Mouse (Mus musculus): ENCODE data around the gene Dclre1c. TPM values are rescaled to one million over a fixed set of nuclear protein-coding genes. Genes with fewer than 3 reads are reported as not detected.

Gene Dclre1c
- polyA plus RNA-seq, 1 experiment from 2014 or later, result 2.8 TPM

DNA sequence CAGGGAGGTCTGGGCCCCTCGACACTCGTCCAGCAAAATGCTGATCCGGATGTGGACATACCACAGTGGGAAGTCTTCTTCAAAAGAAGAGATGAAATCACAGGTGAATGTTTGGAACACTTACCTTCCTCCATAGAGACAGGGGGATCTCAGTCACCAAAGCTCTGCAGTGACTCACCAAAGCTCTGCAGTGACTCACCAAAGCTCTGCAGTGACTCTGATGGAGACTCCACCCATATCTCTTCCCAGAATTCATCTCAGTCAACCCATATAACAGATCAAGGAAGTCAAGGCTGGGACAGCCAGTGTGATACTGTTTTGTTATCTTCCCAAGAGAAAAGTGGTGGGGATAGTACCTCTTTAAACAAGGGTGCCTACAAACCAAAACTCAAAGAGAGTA is 29.2 kb downstream of the Dclre1c start:
- no peak overlapping the region for H3K4me2 ChIP-seq (replicated peaks; ENCODE audit: low read depth)
- no peaks in the 10 kb centered on the region for H3K9me3 ChIP-seq (ENCODE audit: control insufficient read depth, low read length)
- no peak overlapping the region for H3K27ac ChIP-seq (replicated peaks)
- no peaks in the 10 kb centered on the region for H3K27me3 ChIP-seq (ENCODE audit: control insufficient read depth, insufficient read depth, low read length)
- no peaks in the 10 kb centered on the region for H3K4me1 ChIP-seq (replicated peaks; ENCODE audit: control insufficient read depth, insufficient read depth)
- no peak for TF ChIP-seq CTCF (IDR thresholded peaks at IDR 0.05; ENCODE audit: low read depth)
- TF ChIP-seq EP300 (optimal IDR thresholded peaks at IDR 0.05), result no peak
- no peak overlapping the region for H3K9ac ChIP-seq (ENCODE audit: low read length)
- 0 out of 2 replicates have a peak, but pooled peaks cover 6% of the 10 kb centered on the region for H3K36me3 ChIP-seq (ENCODE audit: control insufficient read depth, insufficient read depth, low read length)
- ATAC-seq (ENCODE audit: low FRiP score, low TSS enrichment), result no peak
- DNase-seq (ENCODE audit: low spot score), result no peak
- no peak overlapping the region for H3K4me3 ChIP-seq (ENCODE audit: low read depth, low read length)
- 83% methylated on average over 3 of the region's 3 CpGs for WGBS

- WGBS, result 85% methylated on average over 4 of the region's 4 CpGs
- 0 out of 2 replicates have a peak, but pooled peaks cover 6% of the 10 kb centered on the region for H3K36me3 ChIP-seq (ENCODE audit: control insufficient read depth, insufficient read depth, low read length)
- TF ChIP-seq CTCF (IDR thresholded peaks at IDR 0.05; ENCODE audit: low read depth) (peak; percentile 28; the same call in 1 of the 2 replicates), EP300 (optimal IDR thresholded peaks at IDR 0.05) (no peak)
- no peaks in the 10 kb centered on the region for H3K9me3 ChIP-seq (ENCODE audit: control insufficient read depth, low read length)
- no peak overlapping the region for H3K4me2 ChIP-seq (replicated peaks; ENCODE audit: low read depth)
- ATAC-seq (ENCODE audit: low FRiP score, low TSS enrichment) (no peak), DNase-seq (ENCODE audit: low spot score) (no peak)
- H3K4me1 ChIP-seq (replicated peaks; ENCODE audit: control insufficient read depth, insufficient read depth), result no peaks in the 10 kb centered on the region
- H3K27me3 ChIP-seq (ENCODE audit: control insufficient read depth, insufficient read depth, low read length), result no peaks in the 10 kb centered on the region
- no peak overlapping the region for H3K4me3 ChIP-seq (ENCODE audit: low read depth, low read length)
- H3K27ac ChIP-seq (replicated peaks), result no peak overlapping the region
- H3K9ac ChIP-seq (ENCODE audit: low read length), result no peak overlapping the region
These were observed 32.7 kb downstream of the Dclre1c start for GRCm38 (mm10) chr2:3456590-3456989.

DNA sequence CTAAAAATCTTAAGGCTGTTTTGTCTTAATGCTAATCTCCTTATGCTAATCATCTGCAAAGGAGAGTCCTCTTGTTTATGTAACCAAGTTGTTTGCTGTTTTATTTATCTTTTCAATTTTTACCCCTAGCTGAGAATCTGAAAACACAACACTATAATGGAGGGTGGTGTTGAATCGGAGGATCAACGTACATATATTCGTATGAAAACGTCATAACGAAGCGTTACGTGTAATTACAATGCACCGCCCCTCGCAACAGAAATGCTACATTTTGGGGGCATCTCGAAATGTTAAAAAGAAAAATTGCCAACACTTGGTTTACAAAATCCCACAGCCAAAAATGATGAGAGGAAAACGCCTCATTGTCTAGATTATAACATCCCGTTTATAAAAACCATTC is 50.0 kb downstream of the Dclre1c start:
- no peaks in the 10 kb centered on the region for H3K9me3 ChIP-seq (ENCODE audit: control insufficient read depth, low read length)
- no peaks in the 10 kb centered on the region for H3K36me3 ChIP-seq (ENCODE audit: control insufficient read depth, insufficient read depth, low read length)
- no peak for TF ChIP-seq EP300 (optimal IDR thresholded peaks at IDR 0.05)
- no peak for TF ChIP-seq CTCF (IDR thresholded peaks at IDR 0.05; ENCODE audit: low read depth)
- H3K9ac ChIP-seq (ENCODE audit: low read length), result no peak overlapping the region
- peak overlapping the region; percentile 95 for H3K4me2 ChIP-seq (replicated peaks; ENCODE audit: low read depth)
- WGBS, result under 1% methylated on average over 12 of the region's 12 CpGs
- DNase-seq (ENCODE audit: low spot score) (no peak), ATAC-seq (ENCODE audit: low FRiP score, low TSS enrichment) (no peak)
- H3K4me1 ChIP-seq (replicated peaks; ENCODE audit: control insufficient read depth, insufficient read depth), result no peaks in the 10 kb centered on the region
- peak overlapping the region; percentile 95 for H3K4me3 ChIP-seq (ENCODE audit: low read depth, low read length)
- no peak overlapping the region for H3K27ac ChIP-seq (replicated peaks)
- H3K27me3 ChIP-seq (ENCODE audit: control insufficient read depth, insufficient read depth, low read length), result no peaks in the 10 kb centered on the region

GRCm38 (mm10) chr2:3474361-3474805 is 50.5 kb downstream of the Dclre1c start:
- ATAC-seq (ENCODE audit: low FRiP score, low TSS enrichment), result peak; percentile 70
- H3K4me3 ChIP-seq (ENCODE audit: low read depth, low read length), result peak overlapping the region; percentile 95
- peak overlapping the region; percentile 74 for H3K27ac ChIP-seq (replicated peaks)
- no peaks in the 10 kb centered on the region for H3K36me3 ChIP-seq (ENCODE audit: control insufficient read depth, insufficient read depth, low read length)
- no peaks in the 10 kb centered on the region for H3K9me3 ChIP-seq (ENCODE audit: control insufficient read depth, low read length)
- H3K4me1 ChIP-seq (replicated peaks; ENCODE audit: control insufficient read depth, insufficient read depth), result no peaks in the 10 kb centered on the region
- H3K4me2 ChIP-seq (replicated peaks; ENCODE audit: low read depth), result peak overlapping the region; percentile 95
- H3K27me3 ChIP-seq (ENCODE audit: control insufficient read depth, insufficient read depth, low read length), result no peaks in the 10 kb centered on the region
- TF ChIP-seq EP300 (optimal IDR thresholded peaks at IDR 0.05) (no peak), CTCF (IDR thresholded peaks at IDR 0.05; ENCODE audit: low read depth) (no peak)
- under 1% methylated on average over 46 of the region's 46 CpGs for WGBS
- DNase-seq (ENCODE audit: low spot score), result peak; percentile 74
- peak overlapping the region; percentile 69 for H3K9ac ChIP-seq (ENCODE audit: low read length)

DNA sequence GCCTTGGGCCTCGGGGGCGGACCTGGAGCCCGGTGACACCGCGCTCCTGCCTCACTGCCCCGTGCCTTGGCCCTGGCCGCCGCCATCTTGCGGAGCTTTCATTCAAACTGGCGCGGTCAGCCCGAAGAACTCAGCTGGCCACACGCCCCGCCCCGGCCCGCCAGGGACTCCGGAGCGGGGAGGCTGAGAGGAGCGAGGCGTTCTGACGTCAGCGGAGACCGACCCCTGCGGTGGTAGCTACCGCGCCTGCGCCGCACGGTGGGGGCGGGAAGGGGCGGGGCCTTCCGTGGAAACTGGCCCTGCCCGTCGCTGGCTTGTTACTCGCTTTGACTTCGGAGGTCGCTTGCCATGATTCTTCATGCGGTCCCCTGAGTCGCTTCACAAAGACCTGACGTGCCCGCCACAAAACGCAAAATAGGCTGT is 50.9 kb downstream of the Dclre1c start, which contains the start of gene Suv39h2:
TSS of gene Suv39h2 (minus strand) at position 171 of the 423 bp plus-strand sequence.
- WGBS, result under 1% methylated on average over 42 of the region's 42 CpGs
- Histone ChIP-seq H3K36me3 (ENCODE audit: control insufficient read depth, insufficient read depth, low read length) (no peaks in the 10 kb centered on the region), H3K27me3 (ENCODE audit: control insufficient read depth, insufficient read depth, low read length) (no peaks in the 10 kb centered on the region), H3K27ac (replicated peaks) (peak within 1 kb of the TSS; percentile 74), H3K9ac (ENCODE audit: low read length) (peak within 1 kb of the TSS; percentile 69), H3K4me1 (replicated peaks; ENCODE audit: control insufficient read depth, insufficient read depth) (no peaks in the 10 kb centered on the region), H3K9me3 (ENCODE audit: control insufficient read depth, low read length) (no peaks in the 10 kb centered on the region), H3K4me2 (replicated peaks; ENCODE audit: low read depth) (peak within 1 kb of the TSS; percentile 95), H3K4me3 (ENCODE audit: low read depth, low read length) (peak within 1 kb of the TSS; percentile 95)
- ATAC-seq (ENCODE audit: low FRiP score, low TSS enrichment) (peak; percentile 99), DNase-seq (ENCODE audit: low spot score) (peak; percentile 98)
- TF ChIP-seq CTCF (IDR thresholded peaks at IDR 0.05; ENCODE audit: low read depth) (no peak), EP300 (optimal IDR thresholded peaks at IDR 0.05) (no peak)

DNA sequence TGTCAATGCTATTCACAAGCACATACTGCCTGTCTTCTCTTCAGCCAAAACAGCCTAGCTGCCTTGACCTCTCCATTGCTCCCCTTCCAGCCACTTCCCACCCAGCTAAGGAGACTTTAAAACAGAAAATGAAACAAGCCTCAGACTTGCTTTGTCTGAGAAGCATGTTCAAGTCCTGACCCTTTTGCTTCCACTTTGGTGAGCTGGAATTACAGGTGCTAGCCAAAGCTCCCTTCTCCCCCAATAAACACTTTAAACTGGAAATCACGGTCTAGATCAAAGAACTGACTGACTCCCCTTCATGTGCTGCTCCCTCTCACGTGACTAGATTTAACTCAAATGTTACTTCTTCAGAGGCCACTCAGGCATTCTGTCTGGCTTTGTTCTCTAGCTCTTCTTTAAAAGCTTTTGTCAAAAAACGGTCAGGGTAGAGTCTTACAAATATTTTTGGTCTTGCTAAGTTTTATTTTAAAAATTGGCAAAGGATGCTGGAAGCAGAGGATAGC is 51.9 kb downstream of the Dclre1c start:
- Histone ChIP-seq H3K27ac (replicated peaks) (no peak overlapping the region), H3K36me3 (ENCODE audit: control insufficient read depth, insufficient read depth, low read length) (no peaks in the 10 kb centered on the region), H3K9me3 (ENCODE audit: control insufficient read depth, low read length) (no peaks in the 10 kb centered on the region), H3K4me3 (ENCODE audit: low read depth, low read length) (peak overlapping the region; percentile 95; the same call in 1 of the 2 replicates), H3K27me3 (ENCODE audit: control insufficient read depth, insufficient read depth, low read length) (no peaks in the 10 kb centered on the region), H3K9ac (ENCODE audit: low read length) (no peak overlapping the region), H3K4me1 (replicated peaks; ENCODE audit: control insufficient read depth, insufficient read depth) (no peaks in the 10 kb centered on the region), H3K4me2 (replicated peaks; ENCODE audit: low read depth) (peak overlapping the region; percentile 95)
- TF ChIP-seq EP300 (optimal IDR thresholded peaks at IDR 0.05) (no peak), CTCF (IDR thresholded peaks at IDR 0.05; ENCODE audit: low read depth) (no peak)
- WGBS, result 63% methylated on average over 3 of the region's 3 CpGs
- DNase-seq (ENCODE audit: low spot score), result no peak
- ATAC-seq (ENCODE audit: low FRiP score, low TSS enrichment), result no peak
